Mouse (Mus musculus): ENCODE data around the gene Clec11a.
"Not testable (repeated sequence)": the region's sequence is repeated elsewhere in the genome, so short reads cannot be mapped to it uniquely, and the experiment has no call there.

Gene Clec11a

GRCm38 (mm10) chr7:44322290-44322689 is 15.6 kb upstream of the Clec11a start:
- no peak for DNase-seq (ENCODE audit: low spot score in 2 of 2)

GRCm38 (mm10) chr7:44320886-44321285 is 14.2 kb upstream of the Clec11a start:
- DNase-seq (ENCODE audit: low spot score in 2 of 2) = no peak

- DNase-seq (ENCODE audit: low spot score in 2 of 2) = no peak
Measured at GRCm38 (mm10) chr7:44317913-44318312, 11.2 kb upstream of the Clec11a start.

- no peak for DNase-seq (ENCODE audit: low spot score in 2 of 2)
Measured at GRCm38 (mm10) chr7:44312484-44312883, 5.8 kb upstream of the Clec11a start.

GRCm38 (mm10) chr7:44311713-44312304 is 5.1 kb upstream of the Clec11a start:
- DNase-seq (ENCODE audit: low spot score in 2 of 2) = peak in 1 of 2 experiments; percentile 51

GRCm38 (mm10) chr7:44310878-44311712 is 4.4 kb upstream of the Clec11a start:
- DNase-seq (ENCODE audit: low spot score in 2 of 2) = peak; percentile 64 to 69

- peak in 1 of 2 experiments; percentile 56 for DNase-seq (ENCODE audit: low spot score in 2 of 2)
Measured at GRCm38 (mm10) chr7:44310285-44310877, 3.7 kb upstream of the Clec11a start.

- DNase-seq (ENCODE audit: low spot score in 2 of 2) = no peak
Measured at GRCm38 (mm10) chr7:44309475-44310284, 3.0 kb upstream of the Clec11a start, which contains the start of gene Shank1. Shank1 (plus strand) TSS chr7:44310253.

- no peak for DNase-seq (ENCODE audit: low spot score in 2 of 2)
Measured at GRCm38 (mm10) chr7:44307261-44308020, 739 bp upstream of the Clec11a start.

GRCm38 (mm10) chr7:44305686-44306085 is 1.0 kb downstream of the Clec11a start:
- DNase-seq (ENCODE audit: low spot score in 2 of 2) = no peak

GRCm38 (mm10) chr7:44304775-44305641 is 1.7 kb downstream of the Clec11a start:
- DNase-seq (ENCODE audit: low spot score in 2 of 2) = peak; percentile 96 to 97

GRCm38 (mm10) chr7:44304463-44304774 is 2.3 kb downstream of the Clec11a start:
- no peak for DNase-seq (ENCODE audit: low spot score in 2 of 2)

- no peak for DNase-seq (ENCODE audit: low spot score in 2 of 2)
Measured at GRCm38 (mm10) chr7:44303346-44304340, 3.1 kb downstream of the Clec11a start.

- not testable (repeated sequence) for DNase-seq (ENCODE audit: low spot score in 2 of 2)
Measured at GRCm38 (mm10) chr7:44297501-44297900, 9.2 kb downstream of the Clec11a start.

- DNase-seq (ENCODE audit: low spot score in 2 of 2) = no peak
Measured at GRCm38 (mm10) chr7:44291418-44291817, 15.3 kb downstream of the Clec11a start.

GRCm38 (mm10) chr7:44290986-44291385 is 15.7 kb downstream of the Clec11a start:
- DNase-seq (ENCODE audit: low spot score in 2 of 2) = no peak

- no peak for DNase-seq (ENCODE audit: low spot score in 2 of 2)
Measured at GRCm38 (mm10) chr7:44287760-44288159, 18.9 kb downstream of the Clec11a start.

GRCm38 (mm10) chr7:44281586-44281985 is 25.1 kb downstream of the Clec11a start:
- DNase-seq (ENCODE audit: low spot score in 2 of 2) = no peak

- DNase-seq (ENCODE audit: low spot score in 2 of 2) = no peak
Measured at GRCm38 (mm10) chr7:44280959-44281358, 25.7 kb downstream of the Clec11a start.
